Mouse (Mus musculus) brain, embryonic 18.5 days (tissue): ENCODE measurements around the gene Prc1.

ENCODE experiments used
- DNase-seq: peaks from one replicate; pipeline ENCODE4 v3.0.0-alpha.2; 2012; ENCODE audit warnings: low read depth, low spot score

Prc1 gene

DNA sequence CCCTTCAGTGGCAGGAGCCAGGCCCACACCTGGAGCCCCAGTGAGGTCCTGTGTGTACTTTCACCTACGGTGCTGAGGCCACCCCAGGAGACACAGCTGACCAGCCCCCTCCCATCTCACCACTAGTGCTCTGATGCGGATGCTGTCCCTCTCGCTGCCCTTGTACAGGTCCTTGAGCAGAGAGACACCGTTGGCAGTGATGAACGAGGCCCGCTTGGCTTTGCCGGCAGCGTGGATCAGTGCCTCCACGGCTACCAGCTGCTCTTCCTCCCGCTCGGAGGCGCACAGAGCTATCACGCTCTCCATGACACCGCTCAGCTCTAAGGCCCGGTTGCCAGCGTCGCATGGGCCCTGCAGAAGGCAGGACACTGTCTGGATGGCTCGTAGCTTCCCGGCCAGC is 37.2 kb downstream of the Prc1 start:
- no peak for DNase-seq

- DNase-seq, result no peak
Observed at GRCm38 (mm10) chr7:80334848-80335247, 40.6 kb downstream of the Prc1 start.

GRCm38 (mm10) chr7:80336932-80337331 is 42.7 kb downstream of the Prc1 start:
- DNase-seq, result no peak

- no peak for DNase-seq
Observed at GRCm38 (mm10) chr7:80339371-80339770, 45.1 kb downstream of the Prc1 start.

- peak; percentile 93 for DNase-seq
Observed at GRCm38 (mm10) chr7:80339793-80340628, 45.8 kb downstream of the Prc1 start.

DNA sequence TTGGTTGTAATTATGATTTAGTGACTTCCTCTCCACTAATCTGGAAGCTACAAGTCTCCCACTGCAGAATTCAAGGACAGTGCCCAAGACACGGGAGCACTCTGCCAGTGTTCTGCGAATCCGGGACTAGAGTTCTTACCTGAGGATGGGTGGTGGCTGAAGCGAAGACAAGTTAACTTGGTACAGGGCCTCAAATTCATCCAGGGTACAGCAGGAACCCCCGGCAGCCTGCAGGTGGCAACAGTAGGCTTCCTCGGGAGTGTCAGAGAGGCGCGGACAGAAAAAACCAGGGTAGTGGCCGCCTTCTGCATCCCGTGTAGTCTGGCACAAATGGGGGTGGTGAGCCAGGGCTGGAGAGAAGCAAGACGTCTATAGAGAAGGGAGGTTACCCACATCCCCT is 46.5 kb downstream of the Prc1 start, which contains the start of gene Unc45a:
Gene Unc45a (minus strand): TSS at position 213 of the 400 bp plus-strand sequence.
- no peak for DNase-seq

- DNase-seq, result no peak
Observed at GRCm38 (mm10) chr7:80341793-80342192, 47.5 kb downstream of the Prc1 start.

GRCm38 (mm10) chr7:80342858-80343257 is 48.6 kb downstream of the Prc1 start, which contains the start of gene Hddc3:
TSS of gene Hddc3 (plus strand) at chr7:80343104.
- peak; percentile 89 for DNase-seq

DNA sequence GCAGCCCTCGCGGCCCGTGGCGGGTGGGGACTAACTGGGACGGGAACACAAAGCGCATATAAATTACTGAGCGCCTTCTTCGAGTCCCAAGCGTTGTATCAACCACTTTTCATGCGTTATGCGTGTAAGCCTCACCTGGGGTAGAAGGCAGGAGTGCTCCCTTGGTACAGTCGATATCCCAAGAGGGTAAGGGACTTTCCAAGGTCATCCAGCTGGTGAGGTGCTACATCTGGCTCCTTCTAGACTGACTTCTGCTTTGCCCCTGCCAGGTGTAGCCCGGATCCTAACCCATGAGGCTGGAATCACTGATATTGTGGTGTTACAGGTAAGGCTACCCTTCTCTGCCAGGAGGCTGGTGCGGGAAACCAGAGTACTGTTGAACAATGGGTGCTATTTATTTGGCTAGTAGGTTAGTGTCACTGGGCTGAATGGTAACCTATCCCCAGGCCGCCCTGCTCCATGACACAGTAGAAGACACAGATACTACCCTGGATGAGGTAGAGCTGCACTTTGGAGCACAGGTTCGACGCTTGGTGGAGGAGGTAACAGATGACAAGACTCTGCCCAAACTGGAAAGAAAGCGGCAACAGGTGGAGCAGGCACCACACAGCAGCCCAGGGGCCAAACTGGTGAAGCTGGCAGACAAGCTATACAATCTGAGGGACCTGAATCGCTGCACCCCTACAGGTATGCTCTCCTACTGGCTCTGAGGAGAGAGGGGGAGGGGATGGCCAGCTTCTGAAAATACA is 49.2 kb downstream of the Prc1 start:
- no peak for DNase-seq

DNA sequence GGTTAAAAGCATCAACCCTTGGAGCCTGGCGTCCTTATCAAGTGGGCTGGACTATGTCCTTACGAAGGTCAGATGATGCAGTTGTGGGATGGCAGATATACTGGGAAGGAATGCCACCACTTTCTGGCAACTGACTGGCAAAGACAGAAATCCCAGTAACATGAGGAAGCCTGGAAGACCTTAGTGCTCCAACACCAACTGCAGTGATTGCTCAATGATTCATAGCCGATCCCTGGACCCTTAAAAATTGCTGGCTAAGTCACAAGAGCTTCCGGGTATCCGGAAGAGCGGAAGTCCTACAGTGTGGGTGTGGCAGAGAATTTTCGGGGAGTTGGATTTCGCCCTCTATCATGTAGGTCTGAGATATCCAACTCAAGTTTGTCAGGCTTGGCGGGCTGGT is 51.9 kb downstream of the Prc1 start:
- no peak for DNase-seq

DNA sequence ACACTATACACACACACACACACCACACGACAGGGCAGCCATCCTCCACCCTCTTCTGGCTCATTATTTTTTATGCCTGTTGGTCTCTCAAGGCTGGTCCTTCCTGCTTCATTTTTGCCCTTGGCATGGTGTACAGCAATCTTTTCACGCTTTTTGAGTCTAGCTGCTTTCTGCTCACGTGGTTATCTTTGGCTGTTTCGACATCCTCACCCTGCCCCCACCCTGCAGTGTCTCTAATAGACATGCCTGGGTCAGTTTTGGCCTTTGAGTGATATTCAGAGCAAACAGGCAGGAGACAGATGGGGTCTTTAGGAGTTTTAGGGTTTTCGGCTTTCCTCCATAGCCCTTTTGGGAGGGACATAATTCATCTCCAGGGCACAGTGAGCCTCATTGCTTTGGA is 52.6 kb downstream of the Prc1 start:
- no peak for DNase-seq

GRCm38 (mm10) chr7:80347670-80348586 is 53.7 kb downstream of the Prc1 start:
- no peak for DNase-seq

DNA sequence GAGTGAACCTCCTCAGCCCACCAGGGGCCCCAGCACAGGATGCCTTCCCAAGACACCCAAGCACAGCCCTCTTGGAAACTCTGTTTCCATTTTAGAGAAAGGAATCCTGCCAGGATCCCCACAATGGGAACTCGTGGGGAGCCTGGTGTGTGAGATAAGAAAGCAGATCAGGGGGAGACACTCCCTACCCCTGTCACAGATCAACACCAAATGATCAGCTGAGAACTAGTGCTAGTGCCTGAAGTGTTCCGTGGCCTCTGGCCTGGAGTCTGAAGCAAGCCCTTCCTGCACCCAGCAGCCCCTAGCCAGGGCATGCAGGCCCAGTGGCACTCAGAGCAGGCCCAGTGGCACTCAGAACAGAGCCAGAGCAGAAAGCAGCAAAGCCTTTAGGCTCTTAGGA is 56.6 kb downstream of the Prc1 start:
- no peak for DNase-seq

DNA sequence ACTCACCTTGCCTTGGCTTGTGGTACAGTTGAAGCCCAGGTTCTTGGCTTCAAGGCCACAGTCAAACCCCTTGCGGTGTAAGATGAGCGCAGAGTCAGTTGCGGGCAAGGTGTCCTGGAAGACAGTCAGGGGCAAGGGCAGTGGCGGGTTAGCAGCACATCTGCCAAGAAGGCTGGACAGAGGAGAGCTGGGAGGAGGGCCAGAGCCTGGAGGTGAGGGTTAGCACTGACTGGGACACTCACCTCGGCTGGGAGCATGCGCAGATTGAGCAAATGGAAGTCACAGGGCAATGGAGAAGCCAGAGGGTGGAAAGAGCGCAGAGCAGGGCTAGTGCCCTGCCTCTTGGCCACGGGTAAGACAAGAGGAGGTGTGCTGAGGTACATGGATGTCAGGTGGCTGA is 58.7 kb downstream of the Prc1 start:
- no peak for DNase-seq

DNA sequence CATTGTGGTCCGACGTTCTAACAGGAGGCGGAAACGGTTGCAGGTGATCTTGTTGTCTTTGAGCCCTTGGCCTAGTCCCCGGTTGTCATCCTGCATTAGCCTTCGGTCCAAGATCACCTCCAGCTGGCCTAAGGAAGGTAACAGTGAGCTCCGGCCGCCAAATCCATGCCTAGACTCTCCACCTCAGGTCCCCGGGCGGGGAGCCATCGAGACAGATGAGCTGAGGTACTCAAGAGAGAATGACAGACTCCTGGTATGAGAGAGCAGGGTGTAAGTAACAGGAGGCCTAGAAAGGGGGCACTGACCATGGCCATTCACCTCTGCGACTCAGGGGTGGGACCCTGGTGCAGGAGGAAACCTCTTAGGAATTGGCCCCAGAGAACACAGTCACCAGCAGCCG is 62.1 kb downstream of the Prc1 start:
- no peak for DNase-seq

- no peak for DNase-seq
Observed at GRCm38 (mm10) chr7:80357156-80357555, 62.9 kb downstream of the Prc1 start.

DNA sequence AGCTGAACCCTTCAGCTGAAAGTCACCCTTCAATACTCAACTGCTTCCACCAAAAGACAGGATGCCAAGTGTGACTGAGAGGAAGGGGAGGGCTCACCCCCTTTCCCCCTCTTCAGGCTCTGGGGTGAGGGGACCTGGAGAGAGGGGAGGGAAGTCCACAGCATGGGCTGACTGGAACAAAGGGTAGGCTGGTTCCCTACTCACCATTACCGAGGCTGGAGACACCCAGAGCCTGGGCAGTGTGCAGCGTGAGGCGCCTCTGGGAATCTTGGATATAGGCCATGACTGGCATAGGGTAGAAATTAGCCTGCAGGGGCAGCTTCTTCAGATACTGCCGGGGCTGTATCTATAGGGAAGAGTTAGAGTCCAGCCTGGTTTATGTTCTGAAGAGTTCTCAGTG is 63.8 kb downstream of the Prc1 start:
- DNase-seq, result no peak

DNA sequence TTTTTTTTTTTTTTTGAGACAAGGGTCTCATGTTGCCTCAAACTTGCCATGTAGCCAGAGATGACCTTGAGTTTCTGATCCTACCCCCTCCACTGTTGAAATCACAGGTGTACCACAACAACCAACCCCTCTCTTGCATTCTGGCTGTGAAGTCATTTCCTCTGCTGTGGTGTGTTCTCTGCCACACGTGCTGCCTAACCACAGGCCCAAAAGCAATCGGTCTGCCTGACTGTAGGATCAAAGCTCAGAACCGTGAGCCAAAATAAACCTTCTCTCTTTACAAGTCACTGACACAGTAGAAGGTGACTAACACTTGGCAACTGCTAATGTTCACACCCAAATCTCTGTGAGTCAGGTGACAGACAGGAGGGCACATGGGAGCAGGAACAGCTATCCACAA is 66.2 kb downstream of the Prc1 start:
- no peak for DNase-seq

- no peak for DNase-seq
Observed at GRCm38 (mm10) chr7:80365759-80366158, 71.5 kb downstream of the Prc1 start.
